Mouse (Mus musculus): ENCODE data around the gene Pla2g15. TPM values are rescaled to one million over a fixed set of nuclear protein-coding genes. Genes with fewer than 3 reads are reported as not detected.

Gene Pla2g15
- total RNA-seq, 2 experiments from 2014 or later = 9.3 to 9.9 TPM

GRCm38 (mm10) chr8:106134751-106135571 is 15.2 kb upstream of the Pla2g15 start:
- DNase-seq = no peak

GRCm38 (mm10) chr8:106135672-106136071 is 14.5 kb upstream of the Pla2g15 start:
- intact Hi-C loops (cut with DNase I) = no loop called here
- no peak for DNase-seq

More at GRCm38 (mm10) chr8:106134751-106135571, 15.2 kb upstream of the Pla2g15 start:
- intact Hi-C loops (cut with DNase I) = no loop called here

- intact Hi-C loops (cut with DNase I) = no loop called here
Measured at GRCm38 (mm10) chr8:106136156-106137130, 13.8 kb upstream of the Pla2g15 start, which contains the start of gene Esrp2. Gene Esrp2 (minus strand): TSS chr8:106136974.

GRCm38 (mm10) chr8:106137218-106137905 is 12.8 kb upstream of the Pla2g15 start:
- intact Hi-C loops (cut with DNase I) = no loop called here
- no peak for DNase-seq

More at GRCm38 (mm10) chr8:106136156-106137130, 13.8 kb upstream of the Pla2g15 start, which contains the start of gene Esrp2:
- DNase-seq = peak in 1 of 2 experiments; percentile 32

GRCm38 (mm10) chr8:106137906-106138477 is 12.2 kb upstream of the Pla2g15 start:
- intact Hi-C loops (cut with DNase I) = no loop called here
- DNase-seq = peak; percentile 66 to 71

- no peak for DNase-seq
- intact Hi-C loops (cut with DNase I) = no loop called here
Measured at GRCm38 (mm10) chr8:106138616-106139015, 11.6 kb upstream of the Pla2g15 start.

- DNase-seq = no peak
- intact Hi-C loops (cut with DNase I) = loop anchor here (1.0 to 5.0 kb wide), 5 partner anchors 25 to 272 kb away; partner anchors contain the start of genes Prmt7 and Slc7a6os
Measured at GRCm38 (mm10) chr8:106140191-106140590, 10.0 kb upstream of the Pla2g15 start.

GRCm38 (mm10) chr8:106140769-106141168 is 9.4 kb upstream of the Pla2g15 start:
- peak; percentile 85 to 88 for DNase-seq
- intact Hi-C loops (cut with DNase I) = loop anchor here (1.0 to 5.0 kb wide), 5 partner anchors 24 to 272 kb away; partner anchors contain the start of genes Prmt7 and Slc7a6os

GRCm38 (mm10) chr8:106145331-106145730 is 4.9 kb upstream of the Pla2g15 start:
- no peak for DNase-seq
- intact Hi-C loops (cut with DNase I) = no loop called here

GRCm38 (mm10) chr8:106146014-106146413 is 4.2 kb upstream of the Pla2g15 start:
- no peak for DNase-seq
- intact Hi-C loops (cut with DNase I) = no loop called here

- DNase-seq = no peak
- intact Hi-C loops (cut with DNase I) = no loop called here
Measured at GRCm38 (mm10) chr8:106147868-106148565, 2.2 kb upstream of the Pla2g15 start.

- intact Hi-C loops (cut with DNase I) = no loop called here
- DNase-seq = no peak
Measured at GRCm38 (mm10) chr8:106149025-106149424, 1.2 kb upstream of the Pla2g15 start.

- intact Hi-C loops (cut with DNase I) = loop anchor here (5.0 kb wide), 1 partner anchor 257 kb away; no protein-coding TSS in a partner anchor
Measured at GRCm38 (mm10) chr8:106150653-106151000, 428 bp downstream of the Pla2g15 start.

GRCm38 (mm10) chr8:106151041-106151440 is 842 bp downstream of the Pla2g15 start:
- intact Hi-C loops (cut with DNase I) = loop anchor here (5.0 kb wide), 1 partner anchor 256 kb away; no protein-coding TSS in a partner anchor
- no peak for DNase-seq

More at GRCm38 (mm10) chr8:106150653-106151000, 428 bp downstream of the Pla2g15 start:
- no peak for DNase-seq

- intact Hi-C loops (cut with DNase I) = loop anchor here (5.0 kb wide), 1 partner anchor 254 kb away; no protein-coding TSS in a partner anchor
- no peak for DNase-seq
Measured at GRCm38 (mm10) chr8:106152876-106153275, 2.7 kb downstream of the Pla2g15 start.

GRCm38 (mm10) chr8:106157419-106157818 is 7.2 kb downstream of the Pla2g15 start:
- intact Hi-C loops (cut with DNase I) = no loop called here
- DNase-seq = no peak

GRCm38 (mm10) chr8:106158381-106158780 is 8.2 kb downstream of the Pla2g15 start:
- no peak for DNase-seq
- intact Hi-C loops (cut with DNase I) = no loop called here

- intact Hi-C loops (cut with DNase I) = no loop called here
- DNase-seq = no peak
Measured at GRCm38 (mm10) chr8:106159876-106160275, 9.7 kb downstream of the Pla2g15 start.

- intact Hi-C loops (cut with DNase I) = no loop called here
- no peak for DNase-seq
Measured at GRCm38 (mm10) chr8:106163251-106163650, 13.1 kb downstream of the Pla2g15 start.

All from heart, postnatal 36 days (tissue).